Mouse (Mus musculus) C2C12 (cell line): ENCODE results near the gene Gmfg. TPM values are rescaled to one million over a fixed set of nuclear protein-coding genes. Genes with fewer than 3 reads are reported as not detected.

Source experiments
- H3K27me3 ChIP-seq: one replicate; pipeline ENCODE4 v1.6.1; 2011; ENCODE audit not compliant: control insufficient read depth, insufficient read depth, insufficient read length
- H3K36me3 ChIP-seq: one replicate; pipeline ENCODE4 v1.6.1; 2011; ENCODE audit not compliant: control insufficient read depth, insufficient read depth
- H3K4me3 ChIP-seq: one replicate; pipeline ENCODE4 v1.5.1; 2011; ENCODE audit warnings: mild to moderate bottlenecking, control low read depth; ENCODE audit not compliant: poor library complexity, insufficient read depth, severe bottlenecking
- H3K79me2 ChIP-seq: one replicate; pipeline ENCODE4 v1.6.1; 2011; ENCODE audit not compliant: control insufficient read depth, insufficient read depth
- H3K79me3 ChIP-seq: one replicate; pipeline ENCODE4 v1.6.1; 2011; ENCODE audit warnings: low read depth, control low read depth
- H3ac ChIP-seq: one replicate; pipeline ENCODE3; 2011; ENCODE audit warnings: low read depth; ENCODE audit not compliant: control insufficient read depth, insufficient read length
- CEBPB ChIP-seq: IDR thresholded peaks from one replicate; pipeline ENCODE4 v1.6.1; 2011; ENCODE audit warnings: low read depth, mild to moderate bottlenecking, control low read depth, moderate library complexity
- CTCF ChIP-seq: IDR thresholded peaks from one replicate; pipeline ENCODE4 v1.5.1; 2011; ENCODE audit not compliant: control insufficient read depth, insufficient read depth, insufficient read length
- FOSL1 ChIP-seq: IDR thresholded peaks from one replicate; pipeline ENCODE4 v1.8.0; 2011; ENCODE audit warnings: mild to moderate bottlenecking, low read length; ENCODE audit not compliant: poor library complexity, insufficient read depth, severe bottlenecking
- MAX ChIP-seq: IDR thresholded peaks from one replicate; pipeline ENCODE4 v1.6.1; 2011; ENCODE audit warnings: mild to moderate bottlenecking, control low read depth
- MYOD1 ChIP-seq: IDR thresholded peaks from one replicate; pipeline ENCODE4 v1.6.1; 2011; ENCODE audit warnings: low read depth; ENCODE audit not compliant: control insufficient read depth, insufficient read length
- MYOG ChIP-seq: IDR thresholded peaks from one replicate; pipeline ENCODE4 v1.6.1; 2011; ENCODE audit not compliant: control insufficient read depth, insufficient read length; ENCODE audit errors: extremely low read depth
- USF1 ChIP-seq: IDR thresholded peaks from one replicate; pipeline ENCODE4 v1.6.1; 2011; ENCODE audit warnings: low read depth, mild to moderate bottlenecking, control low read depth, moderate library complexity
- polyA plus RNA-seq: library from polyadenylated mRNA; unstranded; fragments of >200 nt; fragmentation: generic; extraction: Trizol; gene quantifications from one replicate; pipeline ENCODE4 v1.2.1, GENCODE M21; 2012; ENCODE audit warnings: missing spikeins

Gene Gmfg
- polyA plus RNA-seq, 1 experiment, result not detected

DNA sequence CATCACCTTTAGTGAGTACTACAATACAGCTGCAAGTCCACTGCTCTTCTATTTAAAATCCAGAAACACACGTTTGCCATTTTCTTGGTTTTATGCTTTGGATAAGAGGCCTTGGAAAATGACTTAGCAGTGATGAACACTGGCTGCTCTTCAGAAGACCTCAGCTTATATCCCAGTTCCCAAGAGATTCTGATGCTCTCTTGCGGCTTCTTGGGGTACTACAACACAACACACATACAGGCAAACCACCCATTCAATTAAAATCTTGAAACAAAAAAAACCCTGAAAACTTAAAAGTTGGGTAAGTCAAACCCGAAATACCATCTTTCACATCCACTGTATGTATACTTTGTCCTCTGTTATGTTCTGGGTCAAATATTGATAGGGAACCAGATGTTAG, 39.2 kb upstream of the Gmfg start:
- TF ChIP-seq USF1, result no peak
- TF ChIP-seq MAX, result no peak
- TF ChIP-seq MYOD1, result no peak
- TF ChIP-seq FOSL1, result no peak
- TF ChIP-seq CEBPB, result no peak
- TF ChIP-seq MYOG, result no peak
- no peak for TF ChIP-seq CTCF
- Histone ChIP-seq H3K79me3 (peaks cover 10% of the 10 kb centered on the region), H3ac (no peak overlapping the region), H3K27me3 (no peaks in the 10 kb centered on the region), H3K36me3 (peaks cover 36% of the 10 kb centered on the region), H3K4me3 (no peak overlapping the region), H3K79me2 (peaks cover 16% of the 10 kb centered on the region)

DNA sequence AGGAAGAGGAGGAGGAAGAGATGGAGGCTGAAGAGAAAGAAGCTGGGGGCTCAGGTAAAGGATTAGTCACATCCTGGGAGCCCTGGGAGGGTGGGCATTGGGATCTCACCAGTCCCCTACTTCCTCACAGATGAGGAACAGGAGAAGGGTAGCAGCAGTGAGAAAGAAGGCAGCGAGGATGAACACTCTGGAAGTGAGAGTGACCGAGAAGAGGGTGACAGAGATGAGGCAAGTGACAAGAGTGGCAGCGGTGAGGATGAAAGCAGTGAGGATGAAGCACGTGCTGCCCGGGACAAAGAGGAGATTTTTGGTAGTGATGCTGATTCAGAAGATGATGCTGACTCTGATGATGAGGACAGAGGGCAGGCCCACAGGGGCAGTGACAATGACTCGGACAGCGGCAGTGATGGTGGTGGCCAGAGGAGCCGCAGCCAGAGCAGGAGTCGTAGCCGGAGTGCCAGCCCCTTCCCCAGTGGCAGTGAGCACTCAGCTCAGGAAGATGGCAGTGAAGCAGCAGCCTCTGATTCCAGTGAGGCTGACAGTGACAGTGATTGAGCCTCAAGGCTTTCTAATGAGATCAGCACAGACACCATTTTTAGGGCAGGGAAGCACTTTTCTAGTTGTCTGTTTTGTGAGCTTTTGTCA, 38.4 kb upstream of the Gmfg start:
- Histone ChIP-seq H3K27me3 (no peaks in the 10 kb centered on the region), H3K79me3 (peaks cover 6% of the 10 kb centered on the region), H3K79me2 (peaks cover 8% of the 10 kb centered on the region), H3K36me3 (peaks cover 42% of the 10 kb centered on the region), H3ac (no peak overlapping the region), H3K4me3 (no peak overlapping the region)
- TF ChIP-seq USF1, result no peak
- TF ChIP-seq MYOD1, result no peak
- no peak for TF ChIP-seq CEBPB
- no peak for TF ChIP-seq MYOG
- no peak for TF ChIP-seq MAX
- TF ChIP-seq FOSL1, result no peak
- no peak for TF ChIP-seq CTCF

DNA sequence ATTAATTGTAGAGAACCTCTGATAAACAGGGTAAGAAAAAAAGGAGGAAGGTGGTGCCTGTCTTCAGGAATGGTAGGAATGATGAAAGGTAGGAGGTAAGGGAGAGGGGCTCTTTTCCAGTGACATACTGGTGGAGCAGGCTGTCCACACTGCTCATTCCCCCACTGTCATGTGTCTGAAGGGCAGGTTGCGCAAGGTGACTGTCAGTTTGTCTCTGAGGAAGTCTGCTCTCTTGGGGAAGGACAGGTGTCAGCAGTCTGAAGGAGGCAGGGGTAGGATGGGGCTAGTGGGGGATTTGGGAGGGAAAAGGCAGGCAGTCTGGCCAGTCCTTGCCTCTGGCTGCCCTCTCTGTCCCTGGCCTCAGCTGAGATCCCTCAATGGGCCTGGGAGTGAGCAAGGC, 36.2 kb upstream of the Gmfg start:
- Histone ChIP-seq H3ac (no peak overlapping the region), H3K36me3 (peaks cover 50% of the 10 kb centered on the region), H3K27me3 (no peaks in the 10 kb centered on the region), H3K79me3 (no peaks in the 10 kb centered on the region), H3K4me3 (no peak overlapping the region), H3K79me2 (no peaks in the 10 kb centered on the region)
- TF ChIP-seq CEBPB (peak; percentile 37), USF1 (no peak)

DNA sequence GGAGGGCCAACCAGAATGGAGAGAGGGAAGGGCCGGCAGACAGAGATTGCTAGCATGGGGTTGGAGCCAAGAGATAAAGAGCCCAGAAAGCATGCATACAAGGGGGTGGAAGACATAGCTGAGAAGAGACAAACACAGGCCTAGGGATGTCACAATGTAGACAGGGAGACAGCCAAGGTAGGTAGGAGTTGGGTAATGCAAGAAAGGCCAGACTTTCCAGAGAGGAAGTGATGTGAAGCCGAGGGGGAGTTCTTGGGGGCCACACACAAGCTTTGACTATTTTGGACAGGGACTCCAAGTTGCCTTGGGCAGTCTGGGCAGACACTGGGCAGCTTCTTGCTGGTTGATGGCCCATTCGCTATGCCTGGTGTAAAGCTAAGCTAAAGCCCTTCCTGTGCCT, 35.3 kb upstream of the Gmfg start:
- Histone ChIP-seq H3K79me2 (no peaks in the 10 kb centered on the region), H3K27me3 (no peaks in the 10 kb centered on the region), H3ac (no peak overlapping the region), H3K36me3 (peaks cover 50% of the 10 kb centered on the region), H3K4me3 (no peak overlapping the region), H3K79me3 (no peaks in the 10 kb centered on the region)
- TF ChIP-seq MYOD1 (no peak), CTCF (no peak), USF1 (no peak), MYOG (no peak), MAX (no peak), FOSL1 (no peak), CEBPB (no peak)

DNA sequence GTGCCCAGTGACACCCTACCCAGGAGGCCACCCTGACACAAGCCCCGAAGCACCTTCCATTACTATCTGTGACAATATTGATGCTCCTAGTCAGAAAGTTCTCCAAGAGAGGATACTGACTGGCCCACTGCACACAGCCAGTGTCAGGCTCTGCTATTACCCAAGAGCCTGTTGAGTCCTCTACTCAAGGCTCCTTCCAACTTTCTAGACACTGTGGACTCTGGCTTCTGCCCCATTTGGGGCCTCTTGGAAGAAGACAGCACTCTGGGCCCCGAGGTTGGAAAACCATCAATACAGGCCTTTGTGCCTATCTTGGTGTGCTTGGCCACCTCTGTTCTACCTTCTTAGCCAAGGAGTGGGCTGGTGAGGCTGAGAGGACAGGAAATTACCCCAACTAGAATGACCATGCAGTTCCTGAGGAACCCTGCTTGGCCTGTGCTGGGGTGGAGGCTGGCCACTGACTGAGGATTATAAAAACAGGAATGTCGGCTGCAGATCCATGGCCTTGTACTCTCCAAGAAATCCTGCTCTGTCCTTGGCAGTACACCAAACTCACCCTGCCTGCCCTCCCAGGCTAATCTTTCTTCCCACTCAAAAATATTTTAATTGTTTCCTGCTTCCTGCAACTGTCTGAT, 26.3 kb upstream of the Gmfg start:
- peaks cover 42% of the 10 kb centered on the region for H3K36me3 ChIP-seq

DNA sequence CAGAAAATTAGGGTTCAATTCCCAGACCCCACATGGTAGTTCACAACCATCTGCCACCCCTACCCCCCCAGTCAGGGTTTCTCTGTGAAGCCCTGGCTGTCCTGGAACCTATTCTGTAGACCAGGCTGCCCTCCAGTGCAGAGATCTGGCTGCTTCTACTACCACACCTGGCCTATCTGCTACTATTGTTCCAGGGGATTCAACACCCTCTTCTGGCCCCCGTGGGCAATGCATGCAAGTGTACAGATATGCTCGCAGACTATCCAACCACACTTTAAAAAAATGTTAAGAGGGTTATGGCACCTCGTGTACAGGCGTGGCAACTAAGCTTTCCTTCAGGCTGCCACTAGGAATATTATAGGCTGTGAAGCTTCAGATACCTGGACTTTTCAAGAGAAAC, 24.4 kb upstream of the Gmfg start:
- H3K36me3 ChIP-seq, result peaks cover 42% of the 10 kb centered on the region
- no peaks in the 10 kb centered on the region for H3K79me3 ChIP-seq

More for the DNA sequence above, 26.3 kb upstream of the Gmfg start:
- no peak for TF ChIP-seq FOSL1
- no peak for TF ChIP-seq MYOG
- TF ChIP-seq MAX, result no peak
- Histone ChIP-seq H3K79me2 (no peaks in the 10 kb centered on the region), H3K27me3 (no peaks in the 10 kb centered on the region), H3ac (no peak overlapping the region), H3K79me3 (no peaks in the 10 kb centered on the region), H3K4me3 (no peak overlapping the region)

More for the DNA sequence above, 24.4 kb upstream of the Gmfg start:
- no peak overlapping the region for H3ac ChIP-seq
- H3K79me2 ChIP-seq, result no peaks in the 10 kb centered on the region
- TF ChIP-seq MYOG (no peak), FOSL1 (no peak), MYOD1 (no peak), CEBPB (no peak), CTCF (no peak), USF1 (no peak), MAX (no peak)
- H3K4me3 ChIP-seq, result no peak overlapping the region
- no peaks in the 10 kb centered on the region for H3K27me3 ChIP-seq
